Mouse (Mus musculus) MEL (cell line): ENCODE results near the gene A930009A15Rik. TPM values are rescaled to one million over a fixed set of nuclear protein-coding genes. Genes with fewer than 3 reads are reported as not detected.

Source experiments
- DNase-seq: peaks from one replicate; pipeline ENCODE4 v3.0.0; 2011; ENCODE audit warnings: low read depth, low spot score
- H3K27ac ChIP-seq: 2 replicates; pipeline ENCODE4 v1.5.1; 2012; ENCODE audit warnings: low read depth, mild to moderate bottlenecking, control low read depth, low read length, moderate library complexity; ENCODE audit not compliant: control insufficient read depth
- H3K27me3 ChIP-seq, 2 experiments: fragments of 150-350 bp in 1 of 2; sonication (generic) in 1 of 2; 2 replicates each; pipeline ENCODE4 v1.6.1; 2012; ENCODE audit warnings: low read length in 2 of 2, mild to moderate bottlenecking in 2 of 2, improper control_type of control experiment in 1 of 2, moderate library complexity in 1 of 2; ENCODE audit not compliant: insufficient read depth in 2 of 2, control insufficient read depth in 1 of 2
- H3K36me3 ChIP-seq, 2 experiments: 2 replicates each; pipeline ENCODE4 v1.6.1; 2012 to 2014; ENCODE audit warnings: low read length in 2 of 2, improper control_type of control experiment in 1 of 2, inconsistent platforms in 1 of 2, mild to moderate bottlenecking in 1 of 2; ENCODE audit not compliant: insufficient read depth in 2 of 2, control insufficient read depth in 1 of 2
- H3K4me1 ChIP-seq, 2 experiments: fragments of 150-350 bp in 1 of 2; sonication (generic) in 1 of 2; 2 replicates each; pipeline ENCODE4 v1.6.1; 2012; ENCODE audit warnings: low read length in 2 of 2, improper control_type of control experiment in 1 of 2, mild to moderate bottlenecking in 1 of 2; ENCODE audit not compliant: insufficient read depth in 2 of 2, control insufficient read depth in 1 of 2
- H3K4me3 ChIP-seq, 2 experiments: fragments of 150-350 bp in 1 of 2; sonication (generic) in 1 of 2; 2 replicates each; pipeline ENCODE4 v1.5.1; 2012; ENCODE audit warnings: low read depth in 2 of 2, low read length in 2 of 2, mild to moderate bottlenecking in 2 of 2, moderate library complexity in 2 of 2, control low read depth in 1 of 2, improper control_type of control experiment in 1 of 2; ENCODE audit not compliant: control insufficient read depth in 1 of 2, insufficient read depth in 1 of 2
- H3K79me2 ChIP-seq: 2 replicates; pipeline ENCODE4 v1.6.1; 2012; ENCODE audit warnings: mild to moderate bottlenecking, low read length, moderate library complexity; ENCODE audit not compliant: control insufficient read depth, poor library complexity, insufficient read depth
- H3K9ac ChIP-seq: 2 replicates; pipeline ENCODE4 v1.6.1; 2012; ENCODE audit warnings: low read depth, mild to moderate bottlenecking, control low read depth, low read length, moderate library complexity; ENCODE audit not compliant: control insufficient read depth, poor library complexity, severe bottlenecking
- H3K9me3 ChIP-seq: fragments of 150-350 bp; sonication (generic); replicated peaks from 2 replicates; pipeline ENCODE4 v1.6.1; 2012; ENCODE audit warnings: mild to moderate bottlenecking, low read length, improper control_type of control experiment, moderate library complexity; ENCODE audit not compliant: insufficient read depth
- CHD1 ChIP-seq: IDR thresholded peaks from 2 replicates; pipeline ENCODE4 v1.6.1; 2012; ENCODE audit warnings: low read depth, mild to moderate bottlenecking, inconsistent platforms, low read length, improper control_type of control experiment
- E2F4 ChIP-seq: IDR thresholded peaks from 2 replicates; pipeline ENCODE4 v1.6.1; 2011; ENCODE audit warnings: low read depth, low read length, improper control_type of control experiment, borderline replicate concordance
- KAT2A ChIP-seq: conservative IDR thresholded peaks from 2 replicates; pipeline ENCODE4 v1.6.1; 2012; ENCODE audit warnings: low read depth, low read length, improper control_type of control experiment, inconsistent platforms
- MAX ChIP-seq: IDR thresholded peaks from 2 replicates; pipeline ENCODE4 v1.6.1; 2011; ENCODE audit warnings: low read length, improper control_type of control experiment
- MXI1 ChIP-seq: IDR thresholded peaks from 2 replicates; pipeline ENCODE4 v1.6.1; 2011; ENCODE audit warnings: mild to moderate bottlenecking, low read depth, low read length, improper control_type of control experiment
- MYB ChIP-seq: IDR thresholded peaks from 2 replicates; pipeline ENCODE4 v1.6.1; 2011; ENCODE audit warnings: mild to moderate bottlenecking, low read depth, low read length, improper control_type of control experiment
- POLR2A ChIP-seq, 2 experiments: IDR thresholded peaks; 2 replicates each; pipeline ENCODE4 v1.6.1; 2011 to 2012; ENCODE audit warnings: low read length in 2 of 2, mild to moderate bottlenecking in 2 of 2, control low read depth in 1 of 2, improper control_type of control experiment in 1 of 2, low read depth in 1 of 2, moderate library complexity in 1 of 2; ENCODE audit not compliant: control insufficient read depth in 1 of 2, insufficient read depth in 1 of 2, poor library complexity in 1 of 2
- RAD21 ChIP-seq: IDR thresholded peaks from 2 replicates; pipeline ENCODE4 v1.6.1; 2011; ENCODE audit warnings: mild to moderate bottlenecking, low read depth, low read length, improper control_type of control experiment
- RCOR1 ChIP-seq: IDR thresholded peaks from 2 replicates; pipeline ENCODE4 v1.6.1; 2012; ENCODE audit warnings: low read depth, mild to moderate bottlenecking, inconsistent platforms, low read length, improper control_type of control experiment
- SMC3 ChIP-seq: IDR thresholded peaks from 2 replicates; pipeline ENCODE4 v1.6.1; 2011; ENCODE audit warnings: low read depth, low read length, improper control_type of control experiment
- USF2 ChIP-seq, 2 experiments: IDR thresholded peaks; 2 replicates each; pipeline ENCODE4 v1.6.1; 2011 to 2012; ENCODE audit warnings: improper control_type of control experiment in 2 of 2, low read length in 2 of 2, borderline replicate concordance in 1 of 2, inconsistent platforms in 1 of 2, low read depth in 1 of 2, mild to moderate bottlenecking in 1 of 2; ENCODE audit not compliant: insufficient read depth in 1 of 2
- ZC3H11A ChIP-seq: IDR thresholded peaks from 2 replicates; pipeline ENCODE4 v1.6.1; 2012; ENCODE audit warnings: low read depth, mild to moderate bottlenecking, inconsistent platforms, low read length, improper control_type of control experiment
- ZMIZ1 ChIP-seq: IDR thresholded peaks from 2 replicates; pipeline ENCODE4 v1.6.1; 2012; ENCODE audit warnings: low read depth, mild to moderate bottlenecking, inconsistent platforms, low read length, improper control_type of control experiment, moderate library complexity
- ZNF384 ChIP-seq: IDR thresholded peaks from 2 replicates; pipeline ENCODE4 v1.6.1; 2012; ENCODE audit warnings: low read depth, mild to moderate bottlenecking, inconsistent platforms, low read length, improper control_type of control experiment
- polyA plus RNA-seq, 2 experiments: library from polyadenylated mRNA; stranded (reverse) in 1 of 2; unstranded in 1 of 2; fragments of >175 nt in 1 of 2; fragments of >200 nt in 1 of 2; gene quantifications; 2 replicates each; pipeline versions ENCODE4 v1.2.1 to v1.2.4; 2012; ENCODE audit warnings: low replicate concordance in 2 of 2, low read depth in 1 of 2; ENCODE audit not compliant: insufficient read length in 2 of 2, insufficient read depth in 1 of 2, missing spikeins in 1 of 2
- total RNA-seq: library from RNA; depleted of rRNA; stranded (reverse); fragments of 300-350 nt; gene quantifications from 2 replicates; pipeline ENCODE4 v1.2.3, GENCODE M21; 2012

A930009A15Rik gene
- total and polyA plus RNA-seq, 3 experiments: 0.15 TPM; not detected in 2

DNA sequence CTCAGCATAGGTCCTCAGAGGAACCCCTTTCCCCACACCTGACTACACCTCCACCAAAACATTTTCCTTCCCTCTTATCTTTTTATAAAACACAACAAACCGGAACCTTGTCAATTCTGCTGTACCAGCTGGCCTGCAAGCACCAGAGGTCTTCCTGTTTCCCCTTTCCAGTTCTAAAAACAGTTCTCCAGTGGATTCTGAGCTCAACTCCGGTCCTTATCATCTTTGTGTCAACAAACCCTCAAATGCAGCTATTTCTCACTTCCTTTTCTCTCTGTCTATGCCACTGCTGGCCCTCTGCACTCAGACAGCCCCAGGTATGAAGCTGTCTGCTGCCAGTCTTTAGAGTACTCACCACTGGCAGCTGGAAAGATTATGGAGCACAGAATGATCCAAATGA, 39.0 kb upstream of the A930009A15Rik start:
- H3K27ac ChIP-seq: no peak overlapping the region
- H3K27me3 ChIP-seq: no peaks in the 10 kb centered on the region
- DNase-seq: peak; percentile 15
- H3K9ac ChIP-seq: no peak overlapping the region
- no peaks in the 10 kb centered on the region for H3K4me1 ChIP-seq
- no peak for TF ChIP-seq MXI1
- TF ChIP-seq MAX: no peak
- TF ChIP-seq SMC3: no peak
- TF ChIP-seq RAD21: no peak
- no peak for TF ChIP-seq E2F4
- no peak for TF ChIP-seq RCOR1
- no peak for TF ChIP-seq ZNF384
- TF ChIP-seq, all 39 proteins: peak for 0
- Histone ChIP-seq H3K9me3 (no peaks in the 10 kb centered on the region), H3K79me2 (no peaks in the 10 kb centered on the region), H3K36me3 (no peaks in the 10 kb centered on the region), H3K4me3 (no peak overlapping the region)

DNA sequence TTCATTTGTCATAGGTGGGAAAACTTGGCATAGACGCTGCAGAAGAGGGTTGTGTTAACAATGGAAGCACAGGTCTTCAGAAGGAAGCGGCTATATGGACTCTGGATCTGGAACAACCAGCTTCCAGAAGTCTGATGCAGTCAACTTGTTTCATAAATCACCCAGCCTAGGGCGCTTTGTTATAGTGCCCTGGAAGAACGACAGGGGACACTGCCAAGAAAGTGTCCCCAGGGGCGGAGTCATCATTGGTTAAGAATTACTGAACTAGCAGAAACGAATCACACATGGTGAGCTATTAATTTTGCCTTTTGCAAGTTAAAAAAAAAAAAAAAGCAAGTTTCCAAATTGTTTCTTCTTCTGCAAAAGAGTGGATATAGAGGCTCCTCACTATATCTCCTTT, 26.9 kb upstream of the A930009A15Rik start:
- Histone ChIP-seq H3K27ac (no peak overlapping the region), H3K27me3 (no peaks in the 10 kb centered on the region), H3K4me1 (no peaks in the 10 kb centered on the region), H3K36me3 (no peaks in the 10 kb centered on the region), H3K9me3 (no peaks in the 10 kb centered on the region), H3K9ac (no peak overlapping the region), H3K79me2 (no peaks in the 10 kb centered on the region), H3K4me3 (no peak overlapping the region)
- DNase-seq: no peak
- TF ChIP-seq USF2 (IDR thresholded peaks at IDR 0.05; ENCODE audit: borderline replicate concordance in 1 of 2, insufficient read depth in 1 of 2, low read depth in 1 of 2, low read length in 2 of 2): no peak

DNA sequence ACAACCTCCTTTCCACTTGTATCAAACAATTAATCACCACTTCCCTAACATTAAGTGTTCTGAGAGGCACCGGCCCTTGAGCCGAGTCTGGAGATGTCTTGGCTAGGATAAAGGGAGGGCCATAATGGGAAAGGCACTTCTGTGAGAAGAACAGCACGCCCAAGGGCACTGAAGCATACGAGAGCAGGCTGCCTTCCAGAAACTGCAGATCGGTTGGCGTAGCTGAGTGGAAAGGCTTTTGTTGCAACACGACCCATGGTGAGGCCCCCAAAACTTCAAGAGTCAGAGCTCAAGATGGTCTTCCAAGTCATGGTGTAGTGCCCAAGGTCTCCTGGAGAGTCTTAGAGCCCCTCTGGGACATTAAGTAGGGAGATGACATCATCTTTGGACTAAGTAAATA, 19.5 kb upstream of the A930009A15Rik start:
- Histone ChIP-seq H3K36me3 (no peaks in the 10 kb centered on the region), H3K9me3 (no peaks in the 10 kb centered on the region), H3K27ac (no peak overlapping the region), H3K27me3 (no peaks in the 10 kb centered on the region), H3K79me2 (no peaks in the 10 kb centered on the region), H3K4me1 (no peaks in the 10 kb centered on the region), H3K4me3 (no peak overlapping the region), H3K9ac (no peak overlapping the region)
- no peak for DNase-seq
- no peak for TF ChIP-seq ZC3H11A
- no peak for TF ChIP-seq MYB
- no peak for TF ChIP-seq CHD1
- no peak for TF ChIP-seq ZMIZ1
- TF ChIP-seq RCOR1: no peak
- no peak for TF ChIP-seq KAT2A
- TF ChIP-seq POLR2A (IDR thresholded peaks at IDR 0.05; ENCODE audit: control insufficient read depth in 1 of 2, insufficient read depth in 1 of 2, low read depth in 1 of 2, low read length in 2 of 2, poor library complexity in 1 of 2): no peak
